Mouse (Mus musculus): ENCODE measurements around the gene Orc2.

- TF ChIP-seq CTCF (IDR thresholded peaks at IDR 0.05; ENCODE audit: low read depth, low read length) = no peak
- TF ChIP-seq GATA1 (IDR thresholded peaks at IDR 0.05; ENCODE audit: borderline replicate concordance, low read length) = no peak
- TF ChIP-seq POLR2AphosphoS5 (IDR thresholded peaks at IDR 0.05; ENCODE audit: insufficient replicate concordance, low read depth, low read length) = no peak
These were observed 39.9 kb downstream of the Orc2 start for GRCm38 (mm10) chr1:58465042-58465441.
